Mouse (Mus musculus) heart, adult 10 weeks (tissue): Measurements from ENCODE around the gene Ube2m. TPM values are rescaled to one million over a fixed set of nuclear protein-coding genes. Genes with fewer than 3 reads are reported as not detected.

ENCODE experiments used
- polyA plus RNA-seq: library from polyadenylated mRNA; stranded (reverse); fragments of 350-450 nt; fragmentation: Illumina TruSeq; extraction: RNeasy Lipid Tissue Mini Kit (QIAGEN cat#74804); gene quantifications from one replicate; pipeline ENCODE4 v1.2.3, GENCODE M21; 2014; ENCODE audit warnings: low read depth, low replicate concordance

Ube2m gene
- 200 TPM for polyA plus RNA-seq

DNA sequence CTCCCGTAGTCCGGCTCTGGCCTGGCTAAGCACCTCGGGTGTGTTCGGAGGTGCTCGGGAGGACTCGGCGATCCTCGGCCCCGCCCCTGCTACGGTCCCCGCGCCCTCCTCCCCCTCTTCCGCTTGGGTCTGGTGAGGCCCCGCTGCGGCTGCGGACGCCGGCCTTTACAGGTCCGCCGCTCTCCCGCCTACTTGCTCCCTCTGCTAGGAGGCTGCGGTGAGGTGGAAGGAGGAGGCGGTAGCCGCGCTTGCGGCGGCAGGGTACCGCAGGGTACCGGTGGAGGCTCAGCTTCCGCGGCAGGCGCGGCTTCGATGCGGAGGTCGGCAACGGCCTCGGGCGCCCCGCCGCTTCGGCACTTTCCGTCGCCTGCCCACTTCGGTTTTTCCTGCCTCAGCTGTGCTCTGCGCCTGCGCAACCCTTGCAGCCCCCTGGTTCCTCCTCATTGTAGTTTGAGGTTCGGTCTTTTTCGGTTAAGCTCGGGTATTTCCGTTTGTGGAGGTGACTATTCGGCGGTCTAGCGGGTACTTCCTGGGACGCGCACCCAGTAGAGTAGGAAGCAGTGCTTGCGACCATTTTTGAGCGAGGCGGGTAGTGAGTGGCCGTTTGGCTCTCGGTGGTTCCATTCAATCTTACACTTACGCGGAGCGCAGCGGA, at the start of gene Ube2m:
Gene Ube2m, minus strand, starts transcription at position 375 of the 655 bp plus-strand sequence.

DNA sequence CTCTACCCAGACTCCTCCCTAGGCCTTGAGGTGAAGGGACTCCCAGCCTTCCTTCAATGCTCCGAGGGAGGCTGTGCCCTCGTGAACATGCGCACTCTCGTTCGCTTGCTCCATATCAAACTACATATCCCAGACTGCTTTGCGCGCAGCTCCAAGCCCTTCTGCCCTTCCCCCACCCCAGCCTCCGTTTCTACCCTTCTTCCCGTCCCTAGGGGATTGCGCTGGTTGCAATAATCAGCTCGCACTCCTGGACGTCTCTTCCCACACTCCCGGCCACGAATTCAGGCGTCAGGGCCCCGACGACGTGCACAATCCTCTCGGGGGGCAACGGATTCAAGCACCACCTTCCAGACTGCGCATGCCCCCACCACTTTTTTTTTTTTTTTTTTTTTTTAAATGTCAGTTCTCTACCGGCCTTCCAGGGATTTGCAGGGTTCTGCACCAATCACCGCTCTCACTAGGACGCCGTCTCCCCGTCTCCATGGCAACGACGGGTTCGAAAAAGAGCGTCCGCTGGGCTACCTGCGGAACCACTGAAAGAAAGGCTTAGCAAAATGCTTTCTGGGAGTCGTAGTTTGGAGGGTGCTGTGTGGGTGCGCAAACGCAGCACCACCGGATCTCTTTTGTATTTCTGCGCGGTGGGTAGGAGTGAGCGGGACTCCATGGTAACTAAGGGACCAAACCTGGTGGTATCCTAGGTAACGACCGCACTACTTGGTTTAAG, 16.4 kb upstream of the Ube2m start, which contains the start of gene Mzf1:
Gene Mzf1, minus strand, starts transcription at position 478 of the 724 bp plus-strand sequence.

DNA sequence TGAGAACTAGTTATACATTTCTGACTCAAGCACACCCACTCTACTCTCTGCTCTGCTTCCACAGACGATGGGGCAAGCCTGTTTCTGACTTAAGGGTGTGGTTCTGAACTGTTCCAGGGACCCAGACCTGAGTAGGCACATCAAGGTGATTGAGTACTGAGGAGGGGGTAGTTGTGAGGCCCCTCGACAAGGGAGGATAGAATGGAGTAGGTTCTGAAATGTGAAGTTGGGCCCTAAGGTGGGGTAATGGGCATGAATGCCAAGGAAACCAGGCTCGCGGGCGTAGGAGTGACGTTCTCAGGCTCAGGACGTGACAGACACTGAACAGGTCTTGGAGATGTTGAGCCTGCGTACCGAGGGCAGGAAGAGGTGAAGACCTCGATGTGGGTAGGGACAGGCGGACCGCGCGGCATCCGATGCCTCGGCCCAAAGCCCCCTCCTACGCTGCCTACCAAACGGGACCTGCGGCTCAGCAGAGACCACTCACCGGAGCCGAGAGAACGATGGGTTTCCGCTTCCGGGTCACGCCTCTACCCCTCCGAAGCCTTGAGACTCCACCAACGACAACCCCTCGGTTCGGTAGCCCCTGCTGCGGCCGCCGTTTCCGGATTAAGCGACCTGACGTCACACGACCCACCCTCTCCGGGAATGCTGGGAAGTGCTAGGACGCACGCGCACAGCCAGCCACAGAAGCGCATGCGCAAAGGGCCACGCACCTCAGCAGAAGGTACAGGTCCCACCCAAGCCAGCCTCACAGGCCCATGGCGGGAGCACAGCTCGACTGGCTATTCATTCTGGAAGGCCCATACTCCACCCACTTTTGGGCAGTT, 3.7 kb downstream of the Ube2m start, which contains the start of gene Chmp2a:
Gene Chmp2a, minus strand, starts transcription at position 660 of the 830 bp plus-strand sequence.

DNA sequence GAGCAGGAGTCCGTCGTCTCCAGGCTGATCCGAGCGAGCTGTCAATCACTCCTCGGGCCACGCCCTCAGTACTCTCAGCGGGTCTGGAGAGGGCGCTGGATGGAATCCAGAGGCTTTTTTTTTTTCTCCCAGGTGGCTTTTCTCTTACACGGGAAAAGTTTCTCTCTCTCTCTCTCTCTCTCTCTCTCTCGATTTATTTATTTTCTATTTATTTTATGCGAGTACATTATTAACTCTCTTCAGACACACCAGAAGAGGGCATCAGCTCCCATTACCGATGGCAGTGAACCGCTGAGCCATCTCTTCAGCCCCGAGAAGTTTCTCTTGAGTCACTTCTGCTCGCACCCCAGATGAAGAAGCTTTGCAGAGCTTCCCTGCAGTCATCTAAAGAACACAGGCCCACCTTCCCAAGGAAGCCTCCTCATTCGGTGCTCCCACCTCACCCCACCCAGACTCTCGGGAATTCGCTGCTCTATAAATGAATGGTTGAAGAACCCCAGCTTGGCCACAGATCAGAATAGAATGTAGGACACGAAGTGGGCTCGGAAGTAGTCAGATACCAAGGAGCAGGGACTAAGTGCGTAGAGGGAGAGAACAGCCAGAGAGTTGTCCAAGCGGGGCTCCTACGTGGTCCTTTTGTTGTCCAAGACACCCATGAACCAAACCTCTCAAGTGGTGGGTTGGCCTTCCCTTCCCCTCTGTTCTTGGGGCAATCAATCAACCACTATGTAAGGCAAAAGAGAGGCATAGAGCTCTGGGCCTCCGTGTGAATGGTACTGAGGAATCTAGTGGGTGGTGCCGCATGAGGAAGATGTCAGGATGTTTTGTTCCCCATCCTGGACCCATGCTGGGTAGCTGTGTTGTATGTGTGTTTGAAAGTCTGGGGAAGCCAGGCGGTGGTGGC, 27.8 kb downstream of the Ube2m start, which contains the start of gene Zbtb45:
Gene Zbtb45, minus strand, starts transcription at position 30 of the 904 bp plus-strand sequence.

DNA sequence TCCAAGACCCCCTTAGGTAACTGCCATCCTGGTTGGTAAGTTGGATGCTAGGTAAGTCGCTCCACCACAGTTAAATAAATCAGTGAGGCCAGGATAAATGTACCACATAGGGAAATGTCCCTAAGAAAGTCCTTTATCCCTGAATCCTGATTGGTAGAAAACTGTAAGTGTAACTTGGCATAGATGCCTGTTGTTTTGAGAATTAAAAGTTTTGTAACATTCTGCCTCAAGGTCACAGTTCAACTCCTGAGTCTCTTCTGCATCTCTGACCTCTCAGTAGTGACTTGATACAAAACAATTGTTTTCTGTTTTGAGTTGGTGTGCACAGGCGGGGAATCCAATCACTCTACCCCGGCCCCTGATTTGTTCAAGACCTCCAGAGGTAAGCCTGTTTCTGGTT, 39.2 kb downstream of the Ube2m start, which contains the start of gene Trim28:
Gene Trim28, plus strand, starts transcription at position 264 of the 400 bp plus-strand sequence.

DNA sequence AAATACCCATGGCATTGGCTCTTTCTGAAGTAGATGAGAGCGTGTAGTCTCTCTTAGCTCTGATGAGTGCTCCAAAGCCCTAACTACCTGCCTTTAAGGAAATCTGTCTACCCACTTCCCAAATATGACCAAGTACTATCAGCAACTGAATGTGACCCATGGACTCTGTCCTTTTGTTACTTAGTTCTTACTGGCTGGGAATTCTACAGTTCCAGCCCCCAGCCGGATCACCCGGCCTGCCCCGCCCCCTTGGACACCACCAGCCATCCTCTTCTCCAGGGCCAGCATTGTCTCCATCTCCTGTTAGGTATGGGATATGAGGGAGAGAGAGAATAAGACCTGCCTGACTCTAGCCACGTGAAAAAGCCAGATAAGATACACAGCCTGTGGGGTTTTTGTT, 40.0 kb downstream of the Ube2m start, which contains the start of gene Slc27a5:
Gene Slc27a5, minus strand, starts transcription at position 140 of the 400 bp plus-strand sequence.

Other genes starting within 250 kb of the Ube2m start
- 1.4 TPM for gene Zscan18, start 234.6 kb downstream of the Ube2m start, polyA plus RNA-seq
- gene Zfp329, start 219.4 kb downstream of the Ube2m start, polyA plus RNA-seq = 5.9 TPM
- 21.8 TPM for gene Zfp110, start 203.5 kb downstream of the Ube2m start, polyA plus RNA-seq
- 3.1 TPM for gene Zfp128, start 157.1 kb downstream of the Ube2m start, polyA plus RNA-seq
- 5.1 TPM for gene Zscan22, start 140.5 kb downstream of the Ube2m start, polyA plus RNA-seq
- gene Rps5, start 116.0 kb downstream of the Ube2m start, polyA plus RNA-seq = 661 TPM
- not detected for gene Rnf225, start 110.9 kb downstream of the Ube2m start, polyA plus RNA-seq
- 2.5 TPM for gene Zfp324, start 72.4 kb downstream of the Ube2m start, polyA plus RNA-seq
- 5.0 TPM for gene Zfp446, start 60.4 kb downstream of the Ube2m start, polyA plus RNA-seq
- 0.63 TPM for gene Slc27a5, start 40.1 kb downstream of the Ube2m start, polyA plus RNA-seq
- gene Trim28, start 39.2 kb downstream of the Ube2m start, polyA plus RNA-seq = 95.8 TPM
- 4.7 TPM for gene Zbtb45, start 28.2 kb downstream of the Ube2m start, polyA plus RNA-seq
- gene Chmp2a, start 3.5 kb downstream of the Ube2m start, polyA plus RNA-seq = 178 TPM
- 0.29 TPM for gene Mzf1, start 16.5 kb upstream of the Ube2m start, polyA plus RNA-seq
- not detected for gene Vmn1r85, start 56.9 kb upstream of the Ube2m start, polyA plus RNA-seq
- gene Vmn1r86, start 81.6 kb upstream of the Ube2m start, polyA plus RNA-seq = not detected
- gene Vmn1r87, start 101.9 kb upstream of the Ube2m start, polyA plus RNA-seq = not detected
- not detected for gene Vmn1r88, start 121.3 kb upstream of the Ube2m start, polyA plus RNA-seq
- gene Vmn1r89, start 174.7 kb upstream of the Ube2m start, polyA plus RNA-seq = not detected
- 3.0 TPM for gene Lig1, start 239.0 kb upstream of the Ube2m start, polyA plus RNA-seq
- gene Zswim9, start 240.4 kb upstream of the Ube2m start, polyA plus RNA-seq = 11.2 TPM